Mouse (Mus musculus) liver, adult 2 months (tissue): Measurements from ENCODE around the gene Zan.

Source experiments
- CTCF ChIP-seq: fragments of 200-500 bp; IDR thresholded peaks from 2 replicates; pipeline ENCODE4 v1.5.1; 2011; ENCODE audit warnings: low read depth, low read length, control low read depth
- POLR2A ChIP-seq: fragments of 200-500 bp; IDR thresholded peaks from 2 replicates; pipeline ENCODE4 v1.6.1; 2011; ENCODE audit warnings: low read length, control low read depth; ENCODE audit not compliant: insufficient read depth; ENCODE audit errors: extremely low read depth

- TF ChIP-seq POLR2A: no peak
- TF ChIP-seq CTCF: no peak
Observed at GRCm38 (mm10) chr5:137339290-137339979, 137.4 kb downstream of the Zan start.
